Mouse (Mus musculus) small intestine, adult 10 weeks (tissue): ENCODE results near the gene Pgm1. TPM values are rescaled to one million over a fixed set of nuclear protein-coding genes. Genes with fewer than 3 reads are reported as not detected.

Source experiments
- polyA plus RNA-seq: library from polyadenylated mRNA; stranded (reverse); fragments of 350-450 nt; fragmentation: Illumina TruSeq; extraction: RNeasy Lipid Tissue Mini Kit (QIAGEN cat#74804); gene quantifications from one replicate; pipeline ENCODE4 v1.2.3, GENCODE M21; 2014; ENCODE audit warnings: low replicate concordance

The Pgm1 gene
- 24.9 TPM for polyA plus RNA-seq

DNA sequence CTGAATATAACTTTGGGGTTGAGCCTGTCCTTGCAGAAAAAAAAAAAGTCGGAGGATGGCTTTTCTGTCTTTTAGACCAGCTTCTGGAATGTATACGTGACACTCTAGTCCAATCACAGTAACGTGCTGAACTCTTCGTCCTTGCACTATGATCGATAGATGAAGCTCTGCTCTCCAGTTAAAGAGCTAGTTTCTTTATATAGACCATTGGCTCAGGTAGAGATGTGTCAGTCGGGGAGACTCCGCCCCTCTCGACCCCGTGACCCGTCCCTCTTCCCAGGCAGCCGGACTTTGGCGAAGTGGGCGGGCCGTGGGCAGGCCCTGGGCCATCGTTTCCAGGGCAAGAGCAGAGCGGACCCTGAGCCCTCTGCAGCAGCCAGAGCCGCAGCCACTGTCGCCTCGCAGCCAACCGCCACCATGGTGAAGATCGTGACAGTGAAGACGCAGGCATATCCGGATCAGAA, at the start of gene Pgm1:
Pgm1 (plus strand) TSS at position 266 of the 464 bp plus-strand sequence.

DNA sequence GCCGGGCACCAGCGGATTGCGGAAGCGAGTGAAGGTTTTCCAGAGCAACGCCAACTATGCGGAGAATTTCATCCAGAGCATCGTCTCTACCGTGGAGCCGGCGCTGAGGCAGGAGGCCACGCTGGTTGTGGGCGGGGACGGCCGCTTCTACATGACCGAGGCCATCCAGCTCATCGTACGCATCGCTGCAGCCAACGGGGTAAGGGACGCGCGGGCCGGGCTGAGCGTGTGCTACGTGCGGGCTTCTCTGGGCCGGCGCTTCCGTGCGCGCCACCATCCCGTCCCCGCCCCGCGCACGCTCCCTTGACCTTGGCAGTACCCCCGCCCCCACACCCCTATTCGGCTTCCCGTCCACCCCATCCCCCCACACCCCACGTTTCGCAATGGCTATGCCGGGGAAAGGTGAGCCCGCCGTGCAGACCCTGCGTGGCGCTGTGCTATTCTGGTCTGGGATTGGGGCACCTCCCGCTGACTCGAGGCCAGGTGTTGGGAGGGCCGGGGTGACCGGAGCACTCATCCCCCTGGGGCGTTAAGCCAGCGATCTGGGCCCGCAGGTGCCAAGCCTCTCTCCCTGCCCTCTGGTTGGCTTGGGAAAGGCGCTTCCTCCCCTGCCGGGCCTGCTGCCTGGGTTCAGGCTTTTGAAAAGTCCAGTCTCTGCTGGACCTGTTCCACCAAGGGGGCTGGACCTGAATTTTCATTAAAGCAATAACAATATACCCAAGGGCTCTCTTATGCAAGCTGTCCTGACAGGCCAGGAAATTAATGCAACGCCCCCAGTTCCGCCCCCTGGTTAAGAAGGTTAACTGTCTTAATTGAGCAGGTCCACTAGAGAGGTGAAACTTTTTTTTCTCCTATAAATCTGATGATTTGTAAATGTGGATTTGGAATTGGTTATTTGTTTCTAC, 651 bp downstream of the Pgm1 start, which contains the start of gene Itgb3bp:
Itgb3bp (minus strand) TSS at position 201 of the 905 bp plus-strand sequence.

Other genes with a start within 250 kb of the Pgm1 start
- gene Alg6, start 213.8 kb upstream of the Pgm1 start, polyA plus RNA-seq: 46.9 TPM
- gene Efcab7, start 100.2 kb upstream of the Pgm1 start, polyA plus RNA-seq: 8.3 TPM
- gene Itgb3bp, start 399 bp downstream of the Pgm1 start, polyA plus RNA-seq: 38.4 TPM
- 1.9 TPM for gene Ror1, start 166.4 kb downstream of the Pgm1 start, polyA plus RNA-seq